Comparison of ENCODE assay signal across 8 mouse cellular contexts in genomic region chr7:143295356-143296000, GRCm38 (mm10).
DNase-seq lines count a peak whose midpoint lies in the region; ATAC-seq and TF ChIP-seq lines count a peak whose summit lies in the region.

No protein-coding gene starts in this region.

- H3K27me3 ChIP-seq in heart, embryonic 13.5 days (replicated peaks): no peaks in the 10 kb centered on the region
- no peaks in the 10 kb centered on the region for H3K27me3 ChIP-seq in lung, embryonic 16.5 days (ENCODE audit: control insufficient read depth, insufficient read depth, low read depth, low read length)

- H3K4me3 ChIP-seq in cortical plate, adult 2 months (ENCODE audit: insufficient read depth, low read length): peak overlapping the region; percentile 95
- peak overlapping the region; percentile 73 for H3K4me3 ChIP-seq in heart, embryonic 13.5 days
- peak overlapping the region; percentile 68 for H3K4me3 ChIP-seq in lung, embryonic 16.5 days (ENCODE audit: low read length)

- 59% methylated on average over 47 of the region's 47 CpGs for WGBS in heart, embryonic 13.5 days
- WGBS in lung, embryonic 16.5 days: 57% methylated on average over 47 of the region's 47 CpGs

- 0 out of 2 replicates have a peak, but pooled peaks have one; percentile 21 for TF ChIP-seq POLR2A in cortical plate, adult 2 months (IDR thresholded peaks at IDR 0.05; ENCODE audit: extremely low read depth, insufficient read depth, low read length)

- no peak for TF ChIP-seq CTCF in cortical plate, adult 2 months (IDR thresholded peaks at IDR 0.05; ENCODE audit: extremely low read depth, insufficient read depth, low read length)

- H3K9me3 ChIP-seq in heart, embryonic 13.5 days: peaks cover 15% of the 10 kb centered on the region; the same call in 1 of the 2 replicates
- H3K9me3 ChIP-seq in lung, embryonic 16.5 days (ENCODE audit: control insufficient read depth, low read length): peaks cover 15% of the 10 kb centered on the region

- DNase-seq in 3134 (ENCODE audit: extremely low read depth, insufficient read length, low spot score): peak; percentile 62
- DNase-seq in MN1 (ENCODE audit: low spot score): peak; percentile 47
- peak; percentile 59 for DNase-seq in kidney, postnatal 14 days
- DNase-seq in retina, embryonic 14.5 days (ENCODE audit: low spot score): peak; percentile 53
- DNase-seq in thymus, postnatal 36 days: peak; percentile 29 to 50

- peaks cover 3% of the 10 kb centered on the region; the same call in 1 of the 2 replicates for H3K4me1 ChIP-seq in cortical plate, adult 2 months (ENCODE audit: control insufficient read depth, insufficient read depth, low read length)
- H3K4me1 ChIP-seq in heart, embryonic 13.5 days: peaks cover 43% of the 10 kb centered on the region
- peaks cover 21% of the 10 kb centered on the region for H3K4me1 ChIP-seq in lung, embryonic 16.5 days (replicated peaks; ENCODE audit: control insufficient read depth, insufficient read depth, low read length)

- ATAC-seq in heart, embryonic 13.5 days (ENCODE audit: extremely low read depth, insufficient number of reproducible peaks, low FRiP score, low TSS enrichment): no peak
- no peak for ATAC-seq in lung, embryonic 16.5 days (ENCODE audit: low read depth)

- peaks cover 29% of the 10 kb centered on the region for H3K36me3 ChIP-seq in heart, embryonic 13.5 days
- H3K36me3 ChIP-seq in lung, embryonic 16.5 days (ENCODE audit: control insufficient read depth, insufficient read depth, low read length): 0 out of 2 replicates have a peak, but pooled peaks cover 2% of the 10 kb centered on the region

- peak overlapping the region; percentile 67 for H3K4me2 ChIP-seq in heart, embryonic 13.5 days
- H3K4me2 ChIP-seq in lung, embryonic 16.5 days (ENCODE audit: low read depth, low read length): peak overlapping the region; percentile 59

- H3K27ac ChIP-seq in cortical plate, adult 2 months (ENCODE audit: insufficient read depth, low read length): 0 out of 2 replicates have a peak overlapping the region, but pooled peaks have one; percentile 11
- peak overlapping the region; percentile 86 for H3K27ac ChIP-seq in heart, embryonic 13.5 days (replicated peaks)
- H3K27ac ChIP-seq in lung, embryonic 16.5 days (ENCODE audit: low read length): peak overlapping the region; percentile 73

- H3K9ac ChIP-seq in heart, embryonic 13.5 days: peak overlapping the region; percentile 89
- H3K9ac ChIP-seq in lung, embryonic 16.5 days (ENCODE audit: low read length): peak overlapping the region; percentile 77

Comparison
In these comparisons a context has a peak if more than half of its experiments do, and no peak if none do; other contexts are left out.
1. H3K27ac ChIP-seq: peak in every context shown above with its lines; median percentile 86 in heart, embryonic 13.5 days; 73 in lung, embryonic 16.5 days; 11 in cortical plate, adult 2 months.